Mouse (Mus musculus) liver, embryonic 13.5 days (tissue): ENCODE data around the gene Zim1. TPM values are rescaled to one million over a fixed set of nuclear protein-coding genes. Genes with fewer than 3 reads are reported as not detected.

Experiments used
- ATAC-seq: fragments of 200-750 bp; cut with Nextera tagmentation; 2 replicates; pipeline ENCODE4 v1.8.0; 2017; ENCODE audit warnings: low read depth, mild to moderate bottlenecking, moderate number of reproducible peaks, moderate library complexity
- DNase-seq: peaks from one replicate; pipeline ENCODE4 v3.0.0; 2022
- H3K27ac ChIP-seq: fragments of 300-500 bp; sonication (generic); 2 replicates; pipeline ENCODE4 v1.5.1; 2015; ENCODE audit warnings: moderate library complexity, mild to moderate bottlenecking, inconsistent platforms
- H3K27me3 ChIP-seq: fragments of 300-500 bp; sonication (generic); 2 replicates; pipeline ENCODE4 v1.6.1; 2015; ENCODE audit warnings: mild to moderate bottlenecking, inconsistent platforms
- H3K36me3 ChIP-seq: fragments of 300-500 bp; sonication (generic); 2 replicates; pipeline ENCODE4 v1.6.1; 2015; ENCODE audit warnings: mild to moderate bottlenecking, inconsistent platforms
- H3K4me1 ChIP-seq: fragments of 300-500 bp; sonication (generic); replicated peaks from 2 replicates; pipeline ENCODE4 v1.6.1; 2015; ENCODE audit warnings: inconsistent platforms
- H3K4me2 ChIP-seq: fragments of 300-500 bp; sonication (generic); 2 replicates; pipeline ENCODE4 v1.6.1; 2015; ENCODE audit warnings: inconsistent platforms, mild to moderate bottlenecking, moderate library complexity
- H3K4me3 ChIP-seq: fragments of 300-500 bp; sonication (generic); replicated peaks from 2 replicates; pipeline ENCODE4 v1.5.1; 2015; ENCODE audit warnings: mild to moderate bottlenecking, inconsistent platforms
- H3K9ac ChIP-seq: fragments of 300-500 bp; sonication (generic); 2 replicates; pipeline ENCODE4 v1.6.1; 2015; ENCODE audit warnings: mild to moderate bottlenecking, inconsistent platforms
- H3K9me3 ChIP-seq: fragments of 300-500 bp; sonication (generic); replicated peaks from 2 replicates; pipeline ENCODE4 v1.6.1; 2016; ENCODE audit warnings: inconsistent platforms
- WGBS: fragments of 180-500 bp; shearing (Covaris S2); methylation state at CpG from one replicate; pipeline ENCODE4 v1.1.7; 2015; ENCODE audit not compliant: insufficient replicate concordance; 5-methylcytosine and 5-hydroxymethylcytosine counted together
- polyA plus RNA-seq: library from polyadenylated mRNA; unstranded; fragments of >200 nt; fragmentation: Nextera tagmentation; extraction: Ambion mirVana; gene quantifications from 2 replicates; pipeline ENCODE4 v1.2.1, GENCODE M21; 2015

Gene Zim1
- polyA plus RNA-seq, 1 experiment from 2014 or later: 0.99 TPM

- ATAC-seq (no peak), DNase-seq (no peak)
- Histone ChIP-seq H3K9me3 (0 out of 2 replicates have a peak, but pooled peaks cover 6% of the 10 kb centered on the region), H3K4me1 (no peaks in the 10 kb centered on the region), H3K27me3 (no peaks in the 10 kb centered on the region), H3K36me3 (peaks cover 61% of the 10 kb centered on the region), H3K4me3 (no peak overlapping the region), H3K27ac (no peak overlapping the region), H3K4me2 (no peak overlapping the region), H3K9ac (no peak overlapping the region)
- WGBS: 77% methylated on average over 15 of the region's 15 CpGs
Measured at GRCm38 (mm10) chr7:6709396-6709795, 13.1 kb upstream of the Zim1 start.

- no peak overlapping the region for H3K9ac ChIP-seq
Measured at GRCm38 (mm10) chr7:6708451-6709180, 12.4 kb upstream of the Zim1 start.

GRCm38 (mm10) chr7:6707416-6708015, 11.3 kb upstream of the Zim1 start:
- ATAC-seq (no peak), DNase-seq (no peak)
- no peaks in the 10 kb centered on the region for H3K27me3 ChIP-seq
- H3K4me1 ChIP-seq: no peaks in the 10 kb centered on the region
- 0 out of 2 replicates have a peak, but pooled peaks cover 6% of the 10 kb centered on the region for H3K9me3 ChIP-seq
- H3K36me3 ChIP-seq: peaks cover 51% of the 10 kb centered on the region
- H3K4me3 ChIP-seq: no peak overlapping the region
- WGBS: 84% methylated on average over 23 of the region's 23 CpGs
- no peak overlapping the region for H3K27ac ChIP-seq
- H3K9ac ChIP-seq: no peak overlapping the region
- no peak overlapping the region for H3K4me2 ChIP-seq

More at GRCm38 (mm10) chr7:6708451-6709180, 12.4 kb upstream of the Zim1 start:
- 77% methylated on average over 17 of the region's 17 CpGs for WGBS
- Histone ChIP-seq H3K4me1 (no peaks in the 10 kb centered on the region), H3K4me2 (no peak overlapping the region), H3K4me3 (no peak overlapping the region), H3K27ac (no peak overlapping the region), H3K36me3 (peaks cover 60% of the 10 kb centered on the region), H3K9me3 (0 out of 2 replicates have a peak, but pooled peaks cover 6% of the 10 kb centered on the region), H3K27me3 (no peaks in the 10 kb centered on the region)
- DNase-seq (no peak), ATAC-seq (no peak)

- Histone ChIP-seq H3K9me3 (no peaks in the 10 kb centered on the region), H3K36me3 (no peaks in the 10 kb centered on the region), H3K27ac (no peak overlapping the region), H3K4me1 (no peaks in the 10 kb centered on the region), H3K4me2 (no peak overlapping the region), H3K27me3 (no peaks in the 10 kb centered on the region), H3K9ac (no peak overlapping the region), H3K4me3 (no peak overlapping the region)
- WGBS: 54% methylated on average over 3 of the region's 3 CpGs
- ATAC-seq (no peak), DNase-seq (no peak)
Measured at GRCm38 (mm10) chr7:6699230-6699629, 3.0 kb upstream of the Zim1 start.

GRCm38 (mm10) chr7:6685511-6685910, 10.7 kb downstream of the Zim1 start:
- H3K4me3 ChIP-seq: no peak overlapping the region
- no peaks in the 10 kb centered on the region for H3K27me3 ChIP-seq
- H3K4me1 ChIP-seq: no peaks in the 10 kb centered on the region
- H3K4me2 ChIP-seq: no peak overlapping the region
- 81% methylated on average over 6 of the region's 6 CpGs for WGBS
- no peak for DNase-seq
- H3K36me3 ChIP-seq: 0 out of 2 replicates have a peak, but pooled peaks cover 5% of the 10 kb centered on the region
- no peak overlapping the region for H3K9ac ChIP-seq
- no peak for ATAC-seq
- no peaks in the 10 kb centered on the region for H3K9me3 ChIP-seq
- no peak overlapping the region for H3K27ac ChIP-seq

GRCm38 (mm10) chr7:6666726-6667125, 29.5 kb downstream of the Zim1 start:
- H3K27me3 ChIP-seq: no peaks in the 10 kb centered on the region
- 52% methylated on average over 3 of the region's 3 CpGs for WGBS
- no peaks in the 10 kb centered on the region for H3K4me1 ChIP-seq
- no peak overlapping the region for H3K4me3 ChIP-seq
- DNase-seq: no peak
- no peaks in the 10 kb centered on the region for H3K36me3 ChIP-seq
- no peaks in the 10 kb centered on the region for H3K9me3 ChIP-seq
- no peak for ATAC-seq
- H3K27ac ChIP-seq: no peak overlapping the region
- H3K4me2 ChIP-seq: no peak overlapping the region
- H3K9ac ChIP-seq: no peak overlapping the region

- Histone ChIP-seq H3K4me3 (no peak overlapping the region), H3K27me3 (no peaks in the 10 kb centered on the region), H3K9ac (no peak overlapping the region), H3K4me1 (no peaks in the 10 kb centered on the region), H3K4me2 (no peak overlapping the region), H3K9me3 (no peaks in the 10 kb centered on the region), H3K36me3 (no peaks in the 10 kb centered on the region), H3K27ac (no peak overlapping the region)
- DNase-seq (no peak), ATAC-seq (no peak)
- WGBS: 68% methylated on average over 7 of the region's 7 CpGs
Measured at GRCm38 (mm10) chr7:6663430-6663829, 32.8 kb downstream of the Zim1 start.

GRCm38 (mm10) chr7:6659605-6660004, 36.6 kb downstream of the Zim1 start:
- Histone ChIP-seq H3K27me3 (no peaks in the 10 kb centered on the region), H3K9ac (no peak overlapping the region), H3K4me1 (no peaks in the 10 kb centered on the region), H3K4me2 (no peak overlapping the region), H3K27ac (no peak overlapping the region), H3K9me3 (no peaks in the 10 kb centered on the region), H3K4me3 (no peak overlapping the region), H3K36me3 (no peaks in the 10 kb centered on the region)
- no peak for ATAC-seq
- WGBS: 17% methylated on average over 2 of the region's 2 CpGs
- DNase-seq: no peak

GRCm38 (mm10) chr7:6658606-6659005, 37.6 kb downstream of the Zim1 start:
- Histone ChIP-seq H3K27me3 (no peaks in the 10 kb centered on the region), H3K4me3 (no peak overlapping the region), H3K9ac (no peak overlapping the region), H3K4me2 (no peak overlapping the region), H3K36me3 (no peaks in the 10 kb centered on the region), H3K9me3 (no peaks in the 10 kb centered on the region), H3K27ac (no peak overlapping the region), H3K4me1 (no peaks in the 10 kb centered on the region)
- DNase-seq (no peak), ATAC-seq (no peak)
- 79% methylated on average over 7 of the region's 7 CpGs for WGBS

- no peaks in the 10 kb centered on the region for H3K36me3 ChIP-seq
- 52% methylated on average over 5 of the region's 5 CpGs for WGBS
- no peak overlapping the region for H3K27ac ChIP-seq
- no peaks in the 10 kb centered on the region for H3K4me1 ChIP-seq
- H3K4me3 ChIP-seq: no peak overlapping the region
- no peak overlapping the region for H3K9ac ChIP-seq
- no peaks in the 10 kb centered on the region for H3K27me3 ChIP-seq
- ATAC-seq (no peak), DNase-seq (no peak)
- H3K9me3 ChIP-seq: no peaks in the 10 kb centered on the region; the same call in 1 of the 2 replicates
- H3K4me2 ChIP-seq: no peak overlapping the region
Measured at GRCm38 (mm10) chr7:6652151-6652550, 44.1 kb downstream of the Zim1 start.

GRCm38 (mm10) chr7:6651221-6651620, 45.0 kb downstream of the Zim1 start:
- WGBS: 57% methylated on average over 7 of the region's 7 CpGs
- no peak overlapping the region for H3K4me3 ChIP-seq

GRCm38 (mm10) chr7:6650526-6650925, 45.7 kb downstream of the Zim1 start:
- no peaks in the 10 kb centered on the region for H3K27me3 ChIP-seq
- ATAC-seq (no peak), DNase-seq (no peak)
- H3K4me1 ChIP-seq: no peaks in the 10 kb centered on the region
- no peaks in the 10 kb centered on the region for H3K36me3 ChIP-seq
- H3K9me3 ChIP-seq: no peaks in the 10 kb centered on the region; the same call in 1 of the 2 replicates
- no peak overlapping the region for H3K4me2 ChIP-seq
- no peak overlapping the region for H3K9ac ChIP-seq
- H3K27ac ChIP-seq: no peak overlapping the region
- 71% methylated on average over 9 of the region's 9 CpGs for WGBS
- no peak overlapping the region for H3K4me3 ChIP-seq

More at GRCm38 (mm10) chr7:6651221-6651620, 45.0 kb downstream of the Zim1 start:
- DNase-seq: no peak
- Histone ChIP-seq H3K27ac (no peak overlapping the region), H3K36me3 (no peaks in the 10 kb centered on the region), H3K27me3 (no peaks in the 10 kb centered on the region), H3K4me2 (no peak overlapping the region), H3K4me1 (no peaks in the 10 kb centered on the region), H3K9ac (no peak overlapping the region), H3K9me3 (no peaks in the 10 kb centered on the region; the same call in 1 of the 2 replicates)
- ATAC-seq: no peak
